Mouse (Mus musculus) thymus, adult 2 months (tissue): ENCODE data around the gene Kcnab3.

ENCODE experiments used
- CTCF ChIP-seq: fragments of 200-500 bp; IDR thresholded peaks from 2 replicates; pipeline ENCODE4 v1.5.1; 2012; ENCODE audit warnings: mild to moderate bottlenecking, control low read depth, low read length, moderate library complexity, borderline replicate concordance; ENCODE audit not compliant: control insufficient read depth, poor library complexity, insufficient read depth; ENCODE audit errors: extremely low read depth
- POLR2A ChIP-seq: fragments of 200-500 bp; IDR thresholded peaks from 2 replicates; pipeline ENCODE4 v1.6.1; 2012; ENCODE audit warnings: mild to moderate bottlenecking, low read length, control low read depth, moderate library complexity; ENCODE audit not compliant: control insufficient read depth, poor library complexity, insufficient read depth; ENCODE audit errors: extremely low read depth

GRCm38 (mm10) chr11:69375646-69376045 is 49.6 kb downstream of the Kcnab3 start:
- TF ChIP-seq CTCF (no peak), POLR2A (no peak)
